Mouse (Mus musculus) heart, embryonic 15.5 days (tissue): Measurements from ENCODE around the gene Csnk1g2. TPM values are rescaled to one million over a fixed set of nuclear protein-coding genes. Genes with fewer than 3 reads are reported as not detected.

ENCODE experiments used
- ATAC-seq: fragments of 200-750 bp; cut with Nextera tagmentation; replicated peaks from 2 replicates; pipeline ENCODE4 v1.8.0; 2017; ENCODE audit warnings: low read depth, moderate TSS enrichment; ENCODE audit not compliant: insufficient number of reproducible peaks, insufficient read depth, low FRiP score
- H3K27ac ChIP-seq: fragments of 300-500 bp; sonication (generic); 2 replicates; pipeline ENCODE4 v1.5.1; 2015; ENCODE audit warnings: mild to moderate bottlenecking, inconsistent platforms
- H3K27me3 ChIP-seq: fragments of 300-500 bp; sonication (generic); 2 replicates; pipeline ENCODE4 v1.6.1; 2015; ENCODE audit warnings: inconsistent platforms
- H3K36me3 ChIP-seq: fragments of 300-500 bp; sonication (generic); 2 replicates; pipeline ENCODE4 v1.6.1; 2015; ENCODE audit warnings: mild to moderate bottlenecking, inconsistent platforms
- H3K4me1 ChIP-seq: fragments of 300-500 bp; sonication (generic); replicated peaks from 2 replicates; pipeline ENCODE4 v1.6.1; 2015; ENCODE audit warnings: inconsistent platforms
- H3K4me2 ChIP-seq: fragments of 300-500 bp; sonication (generic); 2 replicates; pipeline ENCODE4 v1.6.1; 2015; ENCODE audit warnings: inconsistent platforms, mild to moderate bottlenecking, moderate library complexity
- H3K4me3 ChIP-seq: fragments of 300-500 bp; sonication (generic); 2 replicates; pipeline ENCODE4 v1.5.1; 2015; ENCODE audit warnings: mild to moderate bottlenecking, inconsistent platforms
- H3K9ac ChIP-seq: fragments of 300-500 bp; sonication (generic); 2 replicates; pipeline ENCODE4 v1.6.1; 2015; ENCODE audit warnings: mild to moderate bottlenecking, inconsistent platforms
- H3K9me3 ChIP-seq: fragments of 300-500 bp; sonication (generic); replicated peaks from 2 replicates; pipeline ENCODE4 v1.6.1; 2016; ENCODE audit warnings: inconsistent platforms
- WGBS: fragments of 180-500 bp; shearing (Covaris S2); methylation state at CpG from one replicate; pipeline ENCODE4 v1.1.7; 2015; ENCODE audit warnings: mixed read lengths; 5-methylcytosine and 5-hydroxymethylcytosine counted together
- polyA plus RNA-seq: library from polyadenylated mRNA; unstranded; fragments of >200 nt; fragmentation: Nextera tagmentation; extraction: Ambion mirVana; gene quantifications from 2 replicates; pipeline ENCODE4 v1.2.1, GENCODE M21; 2015

Gene Csnk1g2
- 78.2 and 112 TPM in 2 replicates for polyA plus RNA-seq

- H3K4me1 ChIP-seq, result peaks cover 52% of the 10 kb centered on the region
- peak within 1 kb of the TSS; percentile 78 for H3K4me2 ChIP-seq
- no peaks in the 10 kb centered on the region for H3K36me3 ChIP-seq
- no peaks in the 10 kb centered on the region for H3K27me3 ChIP-seq
- under 1% methylated on average over 66 of the region's 85 CpGs for WGBS
- peak within 1 kb of the TSS; percentile 94 for H3K9ac ChIP-seq
- H3K27ac ChIP-seq, result peak within 1 kb of the TSS; percentile 97
- ATAC-seq, result peak; percentile 1; the same call in 1 of the 2 replicates
- H3K4me3 ChIP-seq, result peak within 1 kb of the TSS; percentile 90
- H3K9me3 ChIP-seq, result no peaks in the 10 kb centered on the region
These were observed at the start of gene Csnk1g2 for GRCm38 (mm10) chr10:80622661-80623456. TSS of gene Csnk1g2 (plus strand) at chr10:80622838.

- Histone ChIP-seq H3K4me1 (peaks cover 86% of the 10 kb centered on the region), H3K27me3 (no peaks in the 10 kb centered on the region), H3K4me2 (peak overlapping the region; percentile 19; the same call in 1 of the 2 replicates), H3K4me3 (no peak overlapping the region), H3K9me3 (no peaks in the 10 kb centered on the region), H3K27ac (no peak overlapping the region), H3K36me3 (no peaks in the 10 kb centered on the region), H3K9ac (peak overlapping the region; percentile 34; the same call in 1 of the 2 replicates)
- ATAC-seq, result no peak
- WGBS, result 49% methylated on average over 9 of the region's 9 CpGs
These were observed 48.7 kb upstream of the Csnk1g2 start for GRCm38 (mm10) chr10:80573944-80574343.

GRCm38 (mm10) chr10:80574896-80575295 is 47.7 kb upstream of the Csnk1g2 start:
- WGBS, result 80% methylated on average over 3 of the region's 3 CpGs
- Histone ChIP-seq H3K4me3 (peak overlapping the region; percentile 89; the same call in 1 of the 2 replicates), H3K27ac (no peak overlapping the region), H3K27me3 (no peaks in the 10 kb centered on the region), H3K9ac (no peak overlapping the region), H3K9me3 (no peaks in the 10 kb centered on the region), H3K36me3 (no peaks in the 10 kb centered on the region), H3K4me1 (peaks cover 78% of the 10 kb centered on the region), H3K4me2 (peak overlapping the region; percentile 91; the same call in 1 of the 2 replicates)
- ATAC-seq, result no peak

- no peak for ATAC-seq
- H3K36me3 ChIP-seq, result no peaks in the 10 kb centered on the region
- no peaks in the 10 kb centered on the region for H3K27me3 ChIP-seq
- 12% methylated on average over 17 of the region's 17 CpGs for WGBS
- H3K9ac ChIP-seq, result peak overlapping the region; percentile 80
- H3K4me2 ChIP-seq, result peak overlapping the region; percentile 91
- no peak overlapping the region for H3K27ac ChIP-seq
- H3K9me3 ChIP-seq, result no peaks in the 10 kb centered on the region
- H3K4me1 ChIP-seq, result peaks cover 68% of the 10 kb centered on the region
- H3K4me3 ChIP-seq, result peak overlapping the region; percentile 89
These were observed 46.7 kb upstream of the Csnk1g2 start for GRCm38 (mm10) chr10:80575925-80576324.

GRCm38 (mm10) chr10:80576351-80577194 is 46.1 kb upstream of the Csnk1g2 start:
- peak; percentile 0; the same call in 1 of the 2 replicates for ATAC-seq
- H3K4me1 ChIP-seq, result peaks cover 62% of the 10 kb centered on the region
- no peaks in the 10 kb centered on the region for H3K36me3 ChIP-seq
- WGBS, result under 1% methylated on average over 87 of the region's 96 CpGs
- peak overlapping the region; percentile 91 for H3K4me2 ChIP-seq
- peak overlapping the region; percentile 94 for H3K27ac ChIP-seq
- peak overlapping the region; percentile 89 for H3K4me3 ChIP-seq
- H3K9me3 ChIP-seq, result no peaks in the 10 kb centered on the region
- H3K27me3 ChIP-seq, result no peaks in the 10 kb centered on the region
- H3K9ac ChIP-seq, result peak overlapping the region; percentile 80

GRCm38 (mm10) chr10:80577195-80578130 is 45.2 kb upstream of the Csnk1g2 start, which contains the start of gene Klf16:
TSS of gene Klf16 (minus strand) at chr10:80577321.
- Histone ChIP-seq H3K9me3 (no peaks in the 10 kb centered on the region), H3K9ac (peak within 1 kb of the TSS; percentile 80), H3K27ac (peak within 1 kb of the TSS; percentile 94), H3K27me3 (no peaks in the 10 kb centered on the region), H3K4me1 (peaks cover 53% of the 10 kb centered on the region), H3K36me3 (0 out of 2 replicates have a peak, but pooled peaks cover 5% of the 10 kb centered on the region), H3K4me2 (peak within 1 kb of the TSS; percentile 91), H3K4me3 (peak within 1 kb of the TSS; percentile 89)
- WGBS, result under 1% methylated on average over 86 of the region's 97 CpGs
- ATAC-seq, result peak; percentile 85

- H3K9ac ChIP-seq, result peak overlapping the region; percentile 80
- no peaks in the 10 kb centered on the region for H3K27me3 ChIP-seq
- under 1% methylated on average over 29 of the region's 29 CpGs for WGBS
- peak overlapping the region; percentile 94 for H3K27ac ChIP-seq
- ATAC-seq, result peak; percentile 29; the same call in 1 of the 2 replicates
- peak overlapping the region; percentile 89 for H3K4me3 ChIP-seq
- H3K36me3 ChIP-seq, result peaks cover 9% of the 10 kb centered on the region
- H3K9me3 ChIP-seq, result no peaks in the 10 kb centered on the region
- peak overlapping the region; percentile 91 for H3K4me2 ChIP-seq
- peaks cover 48% of the 10 kb centered on the region for H3K4me1 ChIP-seq
These were observed 44.4 kb upstream of the Csnk1g2 start for GRCm38 (mm10) chr10:80578131-80578750.

- no peaks in the 10 kb centered on the region for H3K9me3 ChIP-seq
- no peak overlapping the region for H3K4me3 ChIP-seq
- no peak for ATAC-seq
- H3K36me3 ChIP-seq, result peaks cover 14% of the 10 kb centered on the region
- H3K4me2 ChIP-seq, result peak overlapping the region; percentile 91
- no peak overlapping the region for H3K9ac ChIP-seq
- H3K27ac ChIP-seq, result peak overlapping the region; percentile 94
- H3K4me1 ChIP-seq, result peaks cover 47% of the 10 kb centered on the region
- 14% methylated on average over 8 of the region's 8 CpGs for WGBS
- no peaks in the 10 kb centered on the region for H3K27me3 ChIP-seq
These were observed 43.7 kb upstream of the Csnk1g2 start for GRCm38 (mm10) chr10:80578911-80579310.

- no peak for ATAC-seq
- Histone ChIP-seq H3K9ac (no peak overlapping the region), H3K27me3 (no peaks in the 10 kb centered on the region), H3K4me3 (no peak overlapping the region), H3K36me3 (peaks cover 26% of the 10 kb centered on the region), H3K4me1 (peaks cover 53% of the 10 kb centered on the region), H3K4me2 (no peak overlapping the region), H3K27ac (no peak overlapping the region), H3K9me3 (no peaks in the 10 kb centered on the region)
- WGBS, result 77% methylated on average over 5 of the region's 5 CpGs
These were observed 39.6 kb upstream of the Csnk1g2 start for GRCm38 (mm10) chr10:80583047-80583446.

- H3K9me3 ChIP-seq, result no peaks in the 10 kb centered on the region
- H3K4me3 ChIP-seq, result no peak overlapping the region
- H3K4me1 ChIP-seq, result peaks cover 53% of the 10 kb centered on the region
- 52% methylated on average over 12 of the region's 12 CpGs for WGBS
- 0 out of 2 replicates have a peak overlapping the region, but pooled peaks have one; percentile 46 for H3K27ac ChIP-seq
- H3K9ac ChIP-seq, result no peak overlapping the region
- ATAC-seq, result no peak
- no peak overlapping the region; the same call in 1 of the 2 replicates for H3K4me2 ChIP-seq
- H3K27me3 ChIP-seq, result no peaks in the 10 kb centered on the region
- H3K36me3 ChIP-seq, result peaks cover 26% of the 10 kb centered on the region
These were observed 38.6 kb upstream of the Csnk1g2 start for GRCm38 (mm10) chr10:80584045-80584488.
